Mouse (Mus musculus): ENCODE results near the gene Pvalb.

Pvalb gene

DNA sequence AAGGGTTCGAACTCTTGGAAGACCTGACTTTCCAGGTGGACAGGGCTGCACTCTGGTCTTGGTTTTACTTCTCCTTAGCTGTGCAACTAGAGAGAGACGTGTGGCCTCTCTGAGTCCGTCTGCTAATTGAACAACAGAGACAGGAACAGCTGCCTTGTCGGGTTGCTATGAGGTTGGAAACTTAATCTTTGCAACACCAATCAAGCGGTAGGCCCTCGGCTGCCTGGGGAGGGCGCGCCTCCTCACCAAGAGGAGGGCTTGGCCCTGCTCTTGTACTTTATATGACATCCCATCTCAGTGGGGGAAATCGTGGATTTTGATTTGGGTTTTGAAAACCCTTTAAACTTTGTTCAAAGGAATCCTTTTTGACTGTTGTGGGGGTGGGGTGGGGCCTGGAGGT lies 44.3 kb downstream of the Pvalb start:
- no peak for DNase-seq (ENCODE audit: low read depth, low spot score)

DNA sequence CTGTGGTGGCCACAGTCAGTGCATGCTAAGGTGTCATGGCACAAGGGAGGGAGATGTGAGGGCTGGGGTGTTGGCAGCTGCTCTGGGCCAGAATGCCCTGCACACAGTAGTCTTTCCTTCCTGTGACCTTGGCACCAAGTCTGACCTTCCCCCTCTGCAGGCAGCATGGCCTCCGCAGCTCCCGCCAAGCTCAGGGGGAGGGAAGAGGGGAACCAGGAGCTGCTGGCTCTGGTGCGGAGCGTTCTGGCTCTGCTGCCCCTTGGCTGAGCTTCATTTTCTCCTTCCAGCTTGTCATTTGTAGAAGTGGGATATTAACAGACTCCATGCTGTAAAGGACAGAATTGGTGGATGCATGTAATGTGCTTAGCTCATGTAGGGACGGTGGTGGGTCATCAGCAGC lies 47.9 kb downstream of the Pvalb start:
- no peak for DNase-seq (ENCODE audit: low read depth, low spot score)

- DNase-seq (ENCODE audit: low read depth, low spot score): no peak
Measured at GRCm38 (mm10) chr15:78157824-78158223, 48.4 kb downstream of the Pvalb start.

DNA sequence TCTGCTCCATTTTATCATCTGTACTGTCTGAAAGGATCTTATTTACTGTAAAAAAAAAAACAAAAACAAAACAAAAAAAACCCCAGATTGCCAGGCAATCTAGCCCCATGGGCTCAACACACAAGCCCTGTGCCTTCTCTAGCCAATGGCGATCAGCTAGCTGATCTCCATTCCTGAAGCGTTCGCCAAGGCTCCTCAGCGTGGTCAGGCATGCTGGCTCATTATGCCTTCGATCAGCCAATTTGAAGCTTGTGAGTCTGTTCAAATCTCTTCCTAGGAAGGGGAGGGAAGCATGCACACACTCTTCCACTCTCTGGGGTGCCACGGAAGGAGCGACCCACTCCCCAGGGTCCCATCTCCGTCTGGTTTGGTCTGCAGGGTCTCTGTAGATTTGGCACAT lies 48.9 kb downstream of the Pvalb start:
- no peak for DNase-seq (ENCODE audit: low read depth, low spot score)

DNA sequence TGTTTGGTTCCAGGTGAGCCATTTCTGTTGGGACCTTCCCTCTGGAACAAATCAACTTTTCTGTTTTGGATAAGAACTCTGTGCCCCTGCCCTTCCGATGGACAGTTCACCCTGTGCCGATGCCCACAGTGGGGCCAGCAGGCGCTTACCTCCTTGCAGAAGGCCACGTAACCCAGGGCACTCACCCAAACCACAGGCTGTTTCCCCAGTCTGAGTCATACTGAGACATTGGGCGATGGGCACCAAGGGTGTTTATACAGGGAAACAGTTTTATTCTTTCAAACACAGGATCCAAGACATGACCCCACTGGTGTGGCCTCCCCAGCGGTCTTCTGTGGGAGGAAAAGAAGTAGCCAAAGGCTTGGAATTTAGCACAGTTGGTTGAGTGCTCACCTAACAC lies 50.8 kb downstream of the Pvalb start:
- DNase-seq (ENCODE audit: low read depth, low spot score): no peak

- DNase-seq (ENCODE audit: low read depth, low spot score): peak; percentile 28
Measured at GRCm38 (mm10) chr15:78153045-78153775, 53.0 kb downstream of the Pvalb start.

- peak; percentile 53 for DNase-seq (ENCODE audit: low read depth, low spot score)
Measured at GRCm38 (mm10) chr15:78148565-78148964, 57.6 kb downstream of the Pvalb start.
